Mouse (Mus musculus): ENCODE data around the gene Dapp1.

GRCm38 (mm10) chr3:137946827-137947226 lies 34.5 kb downstream of the Dapp1 start:
- TF ChIP-seq CTCF (IDR thresholded peaks at IDR 0.05; ENCODE audit: low read depth, low read length) (no peak), POLR2A (IDR thresholded peaks at IDR 0.05; ENCODE audit: borderline replicate concordance, low read depth, low read length) (no peak)

Data from bone marrow macrophage, adult 2 months (primary cell).